Mouse (Mus musculus): ENCODE results near the gene Styx.
"Not testable (repeated sequence)": the region's sequence is repeated elsewhere in the genome, so short reads cannot be mapped to it uniquely, and the experiment has no call there.

Gene Styx

DNA sequence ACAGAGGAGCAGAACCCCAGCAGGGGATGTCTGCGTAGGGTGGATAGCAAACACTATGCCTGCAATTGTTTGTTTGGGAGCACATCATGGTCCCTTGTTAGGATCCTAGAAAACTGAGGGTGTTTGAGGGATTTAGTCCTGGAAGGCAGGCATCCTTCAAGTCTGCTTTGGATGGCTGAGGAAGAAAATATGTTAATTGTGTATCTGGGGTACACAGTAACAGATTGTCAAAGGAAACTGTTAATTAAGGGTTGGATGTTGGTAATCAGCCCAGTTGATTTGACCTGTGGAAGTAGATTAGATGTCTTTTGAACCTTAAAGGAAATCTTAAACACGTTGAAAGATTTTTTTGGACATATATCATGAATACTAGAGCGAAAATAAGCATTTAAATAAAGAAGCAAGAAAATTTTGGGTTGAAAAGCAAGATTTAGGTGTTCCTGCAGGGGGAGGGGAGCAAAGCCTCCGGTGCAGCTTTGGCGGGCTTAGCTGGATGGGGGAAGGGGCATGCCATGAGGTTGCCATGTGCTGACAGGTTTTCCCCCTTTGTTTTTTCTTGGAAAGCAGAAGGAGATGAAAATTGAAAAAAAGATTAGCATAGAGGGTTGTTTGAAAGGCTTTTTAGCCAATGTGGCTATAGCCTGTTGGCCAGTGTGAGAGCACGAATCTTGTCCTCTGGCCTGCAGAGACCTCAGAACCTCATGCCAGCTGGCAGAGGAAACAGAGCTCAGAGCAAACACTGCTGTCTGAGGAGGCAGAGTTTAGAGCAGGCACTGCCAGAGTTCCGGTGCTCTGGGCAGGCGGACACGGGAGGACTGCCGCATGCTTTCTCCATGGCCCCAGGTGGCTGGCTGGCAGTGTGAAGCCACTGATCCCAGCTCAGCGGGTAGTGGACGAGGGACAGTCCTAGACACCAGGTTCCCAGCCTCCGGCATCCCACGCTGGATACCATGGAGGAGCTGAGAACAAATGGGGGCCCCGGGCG is 13.6 kb downstream of the Styx start:
- no peak for DNase-seq (ENCODE audit: low read depth in 2 of 2, low spot score in 2 of 2)

DNA sequence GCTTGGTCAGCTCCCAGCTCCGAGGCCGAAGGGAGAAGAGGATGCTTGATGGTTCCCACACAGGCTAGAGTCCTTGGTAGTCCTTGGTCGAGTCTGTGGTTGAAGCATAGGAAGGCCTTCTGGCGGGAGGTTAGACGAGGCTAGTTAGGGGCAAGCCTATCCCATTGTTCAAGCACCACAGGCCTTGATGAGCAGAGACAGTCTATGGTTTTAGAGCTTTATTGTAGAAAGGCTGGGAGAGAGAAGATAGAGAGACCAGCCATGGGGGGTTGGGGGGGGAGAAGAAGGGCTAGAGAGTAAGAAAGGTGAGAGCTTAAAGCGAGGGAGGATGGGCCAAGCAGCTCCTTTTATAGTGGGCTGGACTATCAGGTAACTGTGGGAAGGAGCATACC is 14.3 kb downstream of the Styx start:
- DNase-seq (ENCODE audit: low read depth in 2 of 2, low spot score in 2 of 2) = no peak

DNA sequence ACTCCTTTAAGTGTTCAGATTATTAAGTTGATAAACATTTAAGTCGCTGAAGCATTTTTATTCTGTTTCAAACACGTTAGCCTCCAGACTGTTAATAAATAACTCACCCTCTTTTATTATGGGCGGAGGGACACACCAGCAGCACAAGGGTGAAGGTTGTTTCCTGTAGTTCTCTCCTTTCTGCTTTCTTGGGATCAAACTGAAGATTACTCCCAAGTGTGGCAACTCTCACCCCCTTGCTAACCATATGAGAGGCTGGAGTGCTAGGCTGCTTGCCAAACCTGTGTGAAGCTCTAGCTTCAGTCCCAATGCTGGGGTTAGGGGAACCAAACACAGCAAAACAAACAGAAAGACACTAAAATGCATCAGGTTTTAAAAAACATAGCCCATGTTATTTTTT is 27.9 kb downstream of the Styx start:
- no peak for DNase-seq (ENCODE audit: low read depth in 2 of 2, low spot score in 2 of 2)

DNA sequence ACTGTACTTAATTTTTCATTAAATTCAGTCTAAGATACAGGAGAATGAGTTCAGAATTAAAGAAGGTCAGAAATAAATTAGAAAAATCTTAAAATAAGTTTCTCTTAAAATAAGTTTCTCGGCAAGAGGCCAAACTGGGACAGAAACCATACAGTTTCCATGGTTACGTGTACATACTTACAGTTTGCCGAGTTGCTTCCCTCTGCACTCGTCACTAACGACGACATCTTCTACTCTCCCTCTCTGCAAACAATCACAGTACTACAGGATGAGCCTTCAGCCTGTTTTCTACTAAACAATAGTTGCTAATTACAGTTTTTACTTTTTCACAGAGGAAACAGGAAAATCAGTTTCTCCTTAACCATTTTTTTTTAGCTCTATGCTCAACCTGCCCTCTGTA is 29.9 kb downstream of the Styx start:
- DNase-seq (ENCODE audit: low read depth in 2 of 2, low spot score in 2 of 2) = no peak

DNA sequence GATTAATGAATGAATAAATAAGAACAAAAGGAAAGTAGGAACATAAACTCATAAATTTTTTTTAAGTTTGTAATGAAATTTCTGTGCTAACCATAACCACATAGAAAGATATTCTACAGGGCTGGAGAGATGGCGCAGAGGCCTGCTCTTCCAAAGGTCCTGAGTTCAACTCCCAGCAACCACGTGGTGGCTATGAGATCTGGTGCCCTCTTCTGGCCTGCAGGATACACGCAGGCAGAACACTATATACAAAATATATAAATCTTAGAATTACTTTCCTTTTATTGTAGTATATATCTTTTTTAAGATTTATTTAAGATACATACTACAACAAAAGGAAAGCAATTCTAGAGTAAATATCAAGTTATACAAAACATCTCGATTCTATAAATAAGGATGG is 32.0 kb downstream of the Styx start:
- DNase-seq (ENCODE audit: low read depth in 2 of 2, low spot score in 2 of 2) = no peak

DNA sequence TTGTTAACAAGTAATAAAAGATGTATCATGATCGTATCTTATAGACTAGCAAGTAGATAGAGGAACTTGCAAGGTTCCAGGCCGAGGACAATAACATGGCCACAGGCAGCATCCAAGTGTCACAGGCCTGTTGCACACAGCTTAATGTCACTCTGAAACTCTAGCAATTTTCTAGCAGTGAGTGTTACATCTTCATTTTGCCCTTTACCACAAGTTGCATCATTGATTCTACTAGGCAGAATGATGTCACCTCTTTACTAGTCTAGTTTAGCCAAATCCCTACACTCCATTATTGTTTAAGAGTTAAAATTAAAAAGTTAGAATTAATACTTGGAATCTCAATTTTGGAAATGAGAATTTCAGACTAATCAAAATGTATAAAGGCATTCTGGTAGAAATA is 34.7 kb downstream of the Styx start:
- DNase-seq (ENCODE audit: low read depth in 2 of 2, low spot score in 2 of 2) = no peak

DNA sequence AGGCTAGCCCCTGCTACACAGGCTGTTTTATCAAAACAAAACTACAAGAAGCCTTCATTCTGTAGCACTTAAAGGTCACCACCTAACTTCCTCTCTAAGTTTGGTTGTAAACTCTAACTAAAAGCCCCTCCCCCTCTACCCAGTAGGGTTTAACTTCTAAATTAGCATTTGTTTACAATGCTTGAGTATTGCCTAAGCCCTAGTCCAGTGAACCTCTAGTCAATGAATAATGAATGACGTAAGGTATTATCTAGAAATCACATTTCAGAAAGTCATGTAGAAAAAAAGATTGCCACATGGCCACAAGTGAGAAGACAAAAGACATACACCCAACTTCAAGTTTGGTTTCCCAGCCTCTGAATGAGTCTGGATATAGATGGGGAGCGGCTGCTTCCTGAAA is 36.6 kb downstream of the Styx start:
- no peak for DNase-seq (ENCODE audit: low read depth in 2 of 2, low spot score in 2 of 2)

DNA sequence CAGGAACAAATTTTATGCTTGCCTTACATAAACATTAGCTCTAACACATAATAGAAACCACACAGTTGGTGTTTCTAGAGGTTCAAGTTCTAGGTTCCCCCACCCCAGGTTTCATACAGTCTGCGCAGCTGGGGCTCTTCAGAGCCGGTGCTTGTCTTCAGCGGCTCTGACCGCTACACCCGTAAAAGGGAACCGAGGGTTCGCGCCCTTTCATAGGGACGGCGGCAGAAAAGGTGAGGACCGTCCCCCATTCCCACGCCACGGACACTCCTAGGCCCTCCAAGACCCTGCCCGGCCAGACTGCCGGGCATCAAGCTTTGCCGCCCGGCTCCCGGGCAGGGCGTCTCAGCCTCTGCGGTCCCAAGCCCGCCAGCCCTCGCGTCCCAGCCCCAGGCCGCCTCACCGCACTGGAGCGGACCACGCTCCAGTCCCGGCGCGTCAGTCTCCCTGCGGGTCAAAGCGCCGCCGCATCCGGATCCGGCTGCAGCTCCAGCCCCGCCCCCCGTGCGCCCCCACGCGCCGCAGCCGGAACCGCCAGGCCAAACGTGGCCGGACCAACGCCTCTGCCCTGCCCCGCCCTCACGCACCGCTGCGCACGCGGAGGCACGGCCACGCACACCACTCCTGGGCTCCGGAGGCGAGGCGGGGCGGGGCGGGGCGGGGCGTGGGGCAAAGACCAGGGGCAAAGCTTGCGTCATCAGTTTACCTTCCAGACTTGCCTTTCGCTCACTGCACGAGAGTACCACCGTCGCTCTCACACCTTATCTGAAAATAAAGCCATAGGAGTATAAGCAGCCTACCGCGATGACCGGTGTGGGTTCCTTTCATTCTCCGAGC is 37.7 kb downstream of the Styx start:
- peak; percentile 65 to 69 for DNase-seq (ENCODE audit: low read depth in 2 of 2, low spot score in 2 of 2)

DNA sequence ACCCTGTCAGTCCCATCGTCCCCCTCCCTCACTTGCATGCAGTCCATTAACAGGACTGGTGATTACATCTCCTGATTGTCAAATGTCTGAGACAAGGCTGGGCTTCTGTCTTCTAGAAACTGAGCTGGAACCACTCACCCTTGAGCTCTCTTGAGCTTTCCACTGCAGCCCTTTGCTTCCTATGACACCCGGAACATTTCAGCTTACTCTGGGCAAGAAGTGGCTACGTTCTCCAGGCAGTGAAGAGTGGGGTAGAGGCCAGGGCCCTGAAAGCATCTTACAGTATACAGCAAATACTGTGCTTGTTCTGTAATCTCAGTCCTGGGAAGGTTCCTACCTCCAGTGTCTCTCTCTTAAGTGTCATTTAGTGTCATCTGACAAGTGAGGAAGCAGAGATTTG is 38.3 kb downstream of the Styx start:
- no peak for DNase-seq (ENCODE audit: low read depth in 2 of 2, low spot score in 2 of 2)

DNA sequence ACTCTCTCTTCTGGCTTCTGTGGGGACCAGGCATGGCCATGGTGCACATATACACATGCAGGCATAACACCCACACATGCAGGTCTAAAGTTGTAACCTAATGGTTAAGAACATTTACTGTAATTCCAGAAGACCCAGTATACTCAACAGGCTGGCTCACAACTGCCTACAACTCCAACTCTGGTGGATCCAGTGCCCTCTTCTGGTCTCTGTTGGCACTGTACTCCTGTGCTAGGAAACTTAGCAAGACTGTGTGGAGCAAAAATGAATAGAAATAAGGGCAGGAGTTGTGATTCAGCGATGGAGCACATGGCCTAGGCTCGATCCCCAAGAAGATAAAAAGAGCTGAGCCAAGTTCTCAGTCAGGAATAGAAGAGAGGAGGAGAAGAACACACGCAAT is 48.9 kb downstream of the Styx start:
- DNase-seq (ENCODE audit: low read depth in 2 of 2, low spot score in 2 of 2) = no peak

DNA sequence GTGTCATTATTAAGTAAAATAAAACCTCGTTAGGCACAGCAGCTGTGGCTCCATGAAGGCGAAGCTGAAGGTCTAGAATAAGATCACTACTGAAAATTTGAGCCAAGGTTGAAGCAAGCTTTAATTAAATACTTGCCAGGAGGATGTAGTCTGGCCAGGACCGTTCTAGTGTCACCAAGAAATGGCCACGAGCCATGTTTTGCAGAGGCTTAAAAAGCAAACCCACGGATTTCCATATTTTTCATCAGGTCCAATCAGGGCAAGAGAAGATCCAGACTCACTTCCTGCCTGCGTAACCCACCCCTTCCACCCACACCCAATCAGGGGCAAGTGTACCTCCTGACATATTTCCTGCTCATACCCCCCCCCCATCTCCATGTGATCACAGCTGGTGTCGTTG is 52.8 kb downstream of the Styx start:
- DNase-seq (ENCODE audit: low read depth in 2 of 2, low spot score in 2 of 2) = no peak

DNA sequence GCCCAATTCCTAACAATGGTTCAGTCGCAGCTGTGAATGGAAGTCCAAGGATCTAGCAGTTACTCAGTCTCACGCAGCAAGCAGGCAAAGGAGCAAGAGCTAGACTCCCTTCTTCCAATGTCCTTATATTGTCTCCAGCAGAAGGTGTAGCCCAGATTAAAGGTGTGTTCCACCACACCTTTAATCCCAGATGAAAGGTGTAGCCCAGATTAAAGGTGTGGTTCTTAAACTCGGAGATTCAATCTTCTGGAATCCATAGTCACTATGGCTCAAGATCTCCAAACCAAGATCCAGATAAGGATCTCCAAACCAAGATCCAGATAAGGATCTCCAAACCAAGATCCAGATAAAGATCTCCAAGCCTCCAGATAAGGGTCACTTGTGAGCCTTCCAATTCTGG is 53.9 kb downstream of the Styx start, which contains the start of gene Gnpnat1:
TSS of gene Gnpnat1 (minus strand) at position 101 of the 400 bp plus-strand sequence.
- DNase-seq (ENCODE audit: low read depth in 2 of 2, low spot score in 2 of 2) = not testable (repeated sequence)

DNA sequence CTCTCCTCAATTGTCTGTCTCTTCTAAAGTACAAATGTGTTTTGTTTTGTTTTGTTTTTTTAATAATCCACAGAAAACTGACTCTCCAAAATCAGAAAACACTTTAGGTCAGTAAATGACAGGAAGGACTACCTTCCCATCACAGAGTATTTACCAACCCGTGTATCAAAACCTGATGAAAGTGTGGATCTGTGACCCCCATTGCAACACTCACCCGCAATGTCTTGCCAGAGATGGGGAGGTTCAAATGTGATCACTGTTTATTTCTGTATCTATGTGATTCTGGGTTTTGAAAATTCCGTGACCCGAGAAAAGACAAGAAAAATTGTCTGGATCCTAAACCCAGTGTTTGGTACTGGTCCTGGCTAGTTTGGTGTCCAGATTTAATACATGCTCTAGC is 65.4 kb downstream of the Styx start:
- no peak for DNase-seq (ENCODE audit: low read depth in 2 of 2, low spot score in 2 of 2)

DNA sequence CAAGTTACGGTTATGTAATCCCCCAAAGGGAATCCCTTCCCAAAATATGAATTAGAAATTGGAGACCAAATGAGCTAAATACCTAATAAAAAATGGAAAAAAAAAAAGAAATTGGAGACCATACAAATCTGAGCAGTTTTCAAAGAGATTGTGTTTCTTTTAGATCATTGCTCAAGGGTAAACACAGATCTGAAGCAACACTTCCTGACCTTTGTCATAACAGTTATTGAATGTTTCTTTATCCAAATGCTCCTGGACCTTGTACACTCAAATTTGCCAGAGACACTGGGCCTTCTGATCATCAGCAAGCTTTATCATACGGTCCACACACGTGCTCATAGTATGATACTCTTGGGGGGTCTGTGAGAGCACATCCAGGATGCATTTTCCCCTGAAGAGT is 67.7 kb downstream of the Styx start:
- DNase-seq (ENCODE audit: low read depth in 2 of 2, low spot score in 2 of 2) = no peak

DNA sequence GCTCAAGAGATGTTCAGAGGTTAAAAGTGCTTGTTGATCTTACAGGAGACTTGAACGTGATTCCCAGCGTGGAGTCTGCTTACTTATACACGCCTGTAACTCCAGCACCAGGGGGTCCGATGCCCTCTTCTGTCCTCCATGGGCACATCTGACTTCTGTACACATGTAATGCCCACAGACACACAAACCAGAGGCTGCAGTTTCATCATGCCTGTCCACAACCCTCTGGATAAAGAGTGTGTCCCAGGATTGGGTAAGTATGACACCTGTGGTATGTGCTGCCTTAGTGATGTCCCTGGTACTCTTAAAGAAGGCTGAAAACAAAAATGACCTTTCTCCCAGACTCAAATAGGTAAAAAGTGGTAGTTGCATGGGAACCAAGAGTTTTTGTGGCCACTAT is 68.4 kb downstream of the Styx start:
- no peak for DNase-seq (ENCODE audit: low read depth in 2 of 2, low spot score in 2 of 2)

DNA sequence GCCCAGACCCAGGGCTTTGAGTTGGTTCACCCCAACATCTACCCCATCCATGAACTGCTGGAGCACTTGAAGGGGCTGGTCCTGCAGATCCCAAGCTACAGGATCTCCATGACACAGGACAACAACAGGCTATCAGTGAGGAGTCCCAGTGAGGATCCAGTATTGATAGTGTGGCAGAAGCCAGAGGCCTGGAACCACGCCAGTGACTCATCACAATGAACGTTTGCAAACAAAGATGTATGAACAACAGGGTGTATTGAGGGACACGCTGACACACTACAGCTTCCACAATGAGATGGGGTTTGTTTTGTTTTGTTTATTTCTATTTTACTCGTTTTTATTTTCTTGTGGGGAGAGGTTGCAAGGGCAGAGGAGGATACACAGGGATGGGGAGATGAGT is 71.5 kb downstream of the Styx start:
- no peak for DNase-seq (ENCODE audit: low read depth in 2 of 2, low spot score in 2 of 2)

DNA sequence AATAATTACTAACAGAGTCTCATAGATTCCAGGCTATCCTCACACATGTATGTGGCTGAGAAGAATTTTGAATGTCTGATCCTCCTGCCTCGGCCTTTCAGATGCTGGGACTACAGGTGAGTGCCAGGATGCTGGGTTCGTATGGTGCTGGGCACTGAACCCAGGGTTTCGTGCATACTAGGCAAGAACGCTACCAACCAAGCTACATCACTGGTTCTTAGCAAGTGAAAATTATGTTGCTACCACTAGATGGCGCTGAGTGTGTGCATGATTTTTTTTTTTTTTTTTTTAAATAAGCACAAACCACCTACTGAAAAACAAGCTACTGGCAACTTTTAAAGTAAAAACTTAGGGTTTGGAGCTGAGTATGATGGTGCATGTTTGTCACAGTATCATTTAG is 72.3 kb downstream of the Styx start:
- peak in 1 of 2 experiments; percentile 32 for DNase-seq (ENCODE audit: low read depth in 2 of 2, low spot score in 2 of 2)

DNA sequence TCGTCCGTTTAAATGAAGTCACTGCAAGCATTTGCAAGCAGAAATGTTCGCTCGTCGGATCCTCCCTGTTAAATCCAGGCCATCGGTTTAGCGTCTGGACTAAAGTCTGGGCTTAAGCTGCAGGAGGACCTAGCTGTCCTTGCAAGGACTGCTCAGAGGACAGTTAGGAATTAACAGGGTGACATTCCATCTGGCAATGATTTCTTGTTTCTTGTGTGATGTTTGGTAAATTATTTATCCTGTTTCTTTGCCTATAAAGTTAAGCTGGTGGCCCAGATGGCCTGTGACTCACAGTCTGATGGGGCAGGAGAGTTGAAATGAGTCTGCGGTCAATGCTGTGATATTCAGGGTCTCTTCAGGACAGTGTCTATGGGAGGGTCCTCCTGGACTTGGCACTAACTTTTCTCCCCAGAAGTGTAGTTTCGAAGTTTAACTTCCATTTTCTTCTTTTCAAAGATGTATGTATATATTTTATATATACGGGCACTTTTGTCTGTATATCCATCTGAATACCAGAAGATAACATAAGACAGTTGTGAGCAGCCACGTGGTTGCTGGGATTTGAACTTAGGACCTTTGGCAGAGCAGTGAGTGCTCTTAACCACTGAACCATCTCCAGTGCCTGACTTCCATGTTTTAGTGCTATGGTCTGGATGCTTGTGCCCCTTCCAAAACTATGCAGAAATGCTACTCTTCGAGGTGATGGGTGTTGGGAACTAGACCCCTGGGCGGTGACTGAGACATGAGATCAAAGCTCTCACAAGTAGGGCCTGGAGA is 79.4 kb downstream of the Styx start:
- DNase-seq (ENCODE audit: low read depth in 2 of 2, low spot score in 2 of 2) = no peak

DNA sequence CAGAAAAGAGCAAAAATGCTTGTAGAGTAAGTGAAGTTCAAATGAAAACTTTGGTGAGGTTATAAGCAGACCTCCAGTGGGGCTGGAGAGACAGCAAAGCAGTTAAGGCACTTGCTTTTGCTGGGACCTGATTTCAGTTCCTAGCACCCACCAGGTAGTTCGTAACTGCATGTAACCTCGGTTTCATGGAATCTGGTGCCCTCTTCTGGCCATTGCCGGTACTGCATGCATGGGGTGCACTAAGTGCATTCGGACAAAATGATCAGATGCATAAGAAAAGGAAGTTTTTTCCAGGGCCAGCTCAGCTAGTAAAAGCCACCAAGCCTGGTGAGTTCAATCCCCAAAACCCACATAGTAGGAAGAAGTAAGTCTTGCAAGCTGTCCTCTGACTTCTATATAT is 81.1 kb downstream of the Styx start:
- DNase-seq (ENCODE audit: low read depth in 2 of 2, low spot score in 2 of 2) = no peak

DNA sequence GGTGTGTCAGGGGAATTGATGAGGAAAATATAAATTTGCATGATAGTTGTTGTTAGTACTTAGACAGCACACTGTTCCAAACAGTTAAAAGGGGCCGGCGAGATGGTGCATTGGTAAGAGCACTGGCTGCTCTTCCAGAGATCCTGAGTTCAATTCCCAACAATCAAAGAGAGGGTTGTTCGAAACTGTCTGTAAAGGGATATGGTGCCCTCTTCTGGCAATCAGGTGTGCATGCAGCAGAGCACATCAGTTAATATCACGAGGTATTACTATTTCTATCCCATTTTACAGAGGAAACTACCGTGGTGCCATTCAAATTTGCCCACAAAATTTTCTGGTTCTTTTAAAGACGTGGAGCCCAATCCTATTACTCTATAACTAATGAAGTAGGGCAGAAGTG is 83.3 kb downstream of the Styx start:
- DNase-seq (ENCODE audit: low read depth in 2 of 2, low spot score in 2 of 2) = no peak

DNA sequence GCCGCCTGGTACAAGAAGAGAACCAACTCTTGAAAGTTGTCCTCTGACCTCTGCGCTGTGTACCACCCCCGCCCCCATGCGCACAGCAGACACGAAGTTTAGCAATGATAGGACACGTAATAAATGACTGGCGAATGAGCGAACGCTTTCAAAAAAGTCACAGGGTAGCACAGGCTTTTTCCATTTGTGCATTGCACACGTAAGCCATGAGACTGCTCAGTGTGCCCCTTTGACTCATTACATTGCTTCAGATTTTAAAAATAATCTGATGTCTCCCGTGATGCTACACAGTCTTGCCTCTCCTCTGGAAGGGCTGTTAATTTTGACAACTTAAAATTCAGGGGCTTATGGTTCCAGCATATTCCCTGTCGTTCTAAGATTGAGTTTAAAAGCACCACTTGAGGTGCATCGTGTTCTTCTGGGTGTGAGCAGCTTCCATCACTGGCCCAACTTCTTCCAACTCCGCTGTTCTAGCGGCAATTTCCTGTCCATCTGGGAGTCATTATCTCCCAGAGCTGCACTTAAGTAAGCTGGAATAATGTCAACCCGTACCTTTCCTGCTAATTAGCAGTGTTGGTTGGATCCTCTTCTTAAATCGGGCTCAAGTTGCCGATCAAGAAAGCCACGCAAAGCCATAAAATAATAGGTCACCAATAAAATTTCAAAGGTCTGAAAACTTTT is 87.5 kb downstream of the Styx start:
- DNase-seq (ENCODE audit: low read depth in 2 of 2, low spot score in 2 of 2) = no peak

Data from CD8-positive naive resting alpha-beta T cell, adult 2 months (primary cell).